Mouse (Mus musculus) CH12.LX (cell line): ENCODE results near the gene Alg9.

Source experiments
- CTCF ChIP-seq, 2 experiments: IDR thresholded peaks in 1 of 2; conservative IDR thresholded peaks in 1 of 2; 2 replicates each; pipeline ENCODE4 v1.5.1; 2011 to 2012; ENCODE audit warnings: low read depth in 2 of 2, low read length in 2 of 2, improper control_type of control experiment in 1 of 2, inconsistent platforms in 1 of 2, mild to moderate bottlenecking in 1 of 2, moderate library complexity in 1 of 2
- MAFK ChIP-seq: IDR thresholded peaks from 2 replicates; pipeline ENCODE4 v1.6.1; 2011; ENCODE audit warnings: low read length, improper control_type of control experiment; ENCODE audit not compliant: insufficient replicate concordance
- NRF1 ChIP-seq: IDR thresholded peaks from 2 replicates; pipeline ENCODE4 v1.6.1; 2014; ENCODE audit warnings: low read depth, mild to moderate bottlenecking, inconsistent platforms, low read length, improper control_type of control experiment, moderate library complexity
- USF1 ChIP-seq: IDR thresholded peaks from 2 replicates; pipeline ENCODE4 v1.6.1; 2014; ENCODE audit warnings: low read depth, mild to moderate bottlenecking, inconsistent platforms, low read length, improper control_type of control experiment
- ZMIZ1 ChIP-seq: IDR thresholded peaks from 2 replicates; pipeline ENCODE4 v1.6.1; 2012; ENCODE audit warnings: low read depth, mild to moderate bottlenecking, inconsistent platforms, low read length, improper control_type of control experiment

DNA sequence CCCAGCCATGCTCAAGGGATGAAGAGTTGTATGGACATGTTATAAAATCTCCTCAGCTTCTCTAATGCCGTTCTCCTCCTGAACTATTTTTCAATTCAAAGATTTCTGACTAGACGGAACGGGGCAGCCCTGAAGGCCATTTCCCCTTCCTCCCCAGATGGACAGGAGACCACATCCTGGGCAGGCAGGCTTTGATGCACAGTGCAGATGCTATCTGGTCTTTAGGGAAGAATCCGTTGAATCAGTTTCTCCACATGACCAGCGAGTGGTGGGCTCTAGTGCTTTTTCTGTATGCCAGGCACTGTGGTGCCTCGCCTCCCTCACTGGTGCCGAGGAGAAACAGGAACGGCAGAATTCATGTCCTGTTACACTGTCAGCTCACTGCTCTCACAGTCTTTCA, 59.0 kb downstream of the Alg9 start:
- TF ChIP-seq CTCF (conservative IDR thresholded peaks at IDR 0.05 in 1 of 2, IDR thresholded peaks at IDR 0.05 in 1 of 2; ENCODE audit: low read depth in 2 of 2, low read length in 2 of 2) (no peak), ZMIZ1 (no peak), NRF1 (no peak), MAFK (no peak), USF1 (no peak)
